Mouse (Mus musculus): ENCODE measurements at regions not wholly inside any gene's neighbourhood (a gene's known extent, or its start where the extent isn't known, plus 50 kb on each side); places are given as distances from the start of the nearest gene placed in this dataset.
A peak's percentile ranks its signal among the peaks of the same experiment; 100 is the strongest.

- DNase-seq (ENCODE audit: inconsistent age in 2 of 2, low spot score in 1 of 2) = no peak
Measured at GRCm38 (mm10) chr6:59556668-59557310, 130.7 kb upstream of the Gprin3 start.

GRCm38 (mm10) chr6:59537025-59537424 is 110.9 kb upstream of the Gprin3 start:
- no peak for DNase-seq (ENCODE audit: inconsistent age in 2 of 2, low spot score in 1 of 2)

DNA sequence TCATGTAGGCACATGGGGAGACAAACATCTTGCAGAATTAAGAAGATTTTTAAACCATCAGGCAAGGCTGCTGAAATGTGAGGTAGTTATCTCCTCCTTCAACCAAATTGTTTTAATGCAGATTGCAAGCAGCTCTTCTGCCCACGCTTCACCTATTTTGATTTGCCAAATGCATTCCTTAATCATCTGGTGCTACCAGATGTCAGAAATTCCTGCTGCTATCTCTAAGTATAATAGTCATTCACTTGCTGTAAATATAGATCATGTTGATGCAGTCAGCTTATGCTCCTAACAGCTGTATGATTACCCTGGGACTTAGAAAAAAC is 98.8 kb upstream of the Gprin3 start:
- DNase-seq (ENCODE audit: inconsistent age in 2 of 2, low spot score in 1 of 2) = no peak

DNA sequence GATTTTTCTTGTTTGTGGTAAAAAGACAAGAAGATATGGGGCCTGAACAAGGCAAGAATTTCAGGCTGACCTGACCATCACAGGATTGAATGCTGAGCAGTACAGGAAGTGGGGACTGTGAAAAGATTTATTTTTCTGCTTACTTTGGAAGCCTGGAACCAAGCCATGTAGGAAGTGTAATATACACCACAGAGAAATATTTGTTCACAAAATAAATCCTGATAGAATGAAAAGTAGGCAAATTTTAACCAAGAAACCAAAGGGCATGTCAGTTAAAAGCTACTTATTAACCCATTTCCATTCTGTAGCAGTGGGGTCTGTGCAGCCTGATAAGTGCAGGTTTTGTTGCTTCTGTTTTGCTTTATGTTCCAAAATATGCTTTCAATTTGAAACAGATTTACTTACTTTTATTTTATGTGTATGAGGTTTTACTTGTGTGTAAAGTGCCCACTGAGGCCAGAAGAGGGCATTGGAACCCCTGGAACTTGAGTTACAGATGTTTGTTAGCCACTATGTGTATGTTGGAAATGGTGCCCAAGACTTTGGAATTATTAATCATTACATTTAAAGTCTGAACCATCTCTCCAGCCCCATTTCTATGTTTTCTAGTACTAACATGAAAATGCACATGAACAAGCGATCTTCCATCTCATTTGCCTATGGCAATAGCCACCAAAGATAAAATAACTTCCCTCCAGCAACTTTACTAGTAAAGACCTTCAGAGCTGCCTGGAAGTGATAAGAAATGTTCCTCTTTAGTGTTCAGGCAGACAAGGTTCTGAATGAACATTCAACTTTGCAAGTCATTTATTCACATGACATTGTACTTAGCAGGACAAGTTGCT is 98.2 kb upstream of the Gprin3 start:
- no peak for DNase-seq (ENCODE audit: inconsistent age in 2 of 2, low spot score in 1 of 2)

- no peak for DNase-seq (ENCODE audit: inconsistent age in 2 of 2, low spot score in 1 of 2)
Measured at GRCm38 (mm10) chr6:59522960-59523359, 96.9 kb upstream of the Gprin3 start.

GRCm38 (mm10) chr6:59500818-59501217 is 74.7 kb upstream of the Gprin3 start:
- DNase-seq (ENCODE audit: inconsistent age in 2 of 2, low spot score in 1 of 2) = peak in 1 of 2 experiments; percentile 19

DNA sequence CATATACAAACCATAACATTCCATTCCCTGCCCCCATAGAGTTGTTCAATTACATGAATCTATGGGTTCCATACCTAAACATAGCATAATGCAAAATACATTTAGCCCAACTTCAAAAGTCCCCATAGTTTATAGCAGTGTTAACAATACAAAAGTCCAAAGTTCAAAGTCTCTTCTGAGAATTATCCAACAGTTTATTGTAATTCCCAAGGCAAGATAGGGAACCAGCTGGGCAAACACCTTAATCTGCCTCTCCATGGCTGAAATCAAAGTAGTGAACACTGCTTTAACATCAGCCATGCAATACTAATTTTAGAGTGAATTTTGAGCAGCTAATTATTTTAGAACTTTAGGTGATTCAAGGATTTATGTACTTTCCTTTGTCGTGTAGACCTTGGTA is 72.7 kb upstream of the Gprin3 start:
- DNase-seq (ENCODE audit: inconsistent age in 2 of 2, low spot score in 1 of 2) = no peak

DNA sequence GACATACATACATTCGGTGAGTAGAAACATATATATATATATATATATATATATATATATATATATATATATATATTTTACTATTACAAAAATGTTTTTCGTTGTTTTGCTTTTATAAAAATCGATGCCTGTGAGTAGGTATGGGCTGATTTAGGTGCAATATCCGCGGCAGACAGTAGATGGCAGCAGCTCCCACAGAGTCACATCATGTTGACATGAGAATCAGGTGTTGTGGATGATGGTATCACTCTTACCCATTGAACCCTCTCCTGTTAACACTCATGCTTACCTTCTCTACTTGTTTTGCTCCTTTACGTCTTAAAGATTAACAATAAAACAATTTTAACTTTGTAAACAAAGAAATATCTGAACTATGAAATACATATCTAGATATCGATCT is 72.0 kb upstream of the Gprin3 start:
- DNase-seq (ENCODE audit: inconsistent age in 2 of 2, low spot score in 1 of 2) = peak; percentile 27 to 81

GRCm38 (mm10) chr6:59489001-59489575 is 63.0 kb upstream of the Gprin3 start:
- no peak for DNase-seq (ENCODE audit: inconsistent age in 2 of 2, low spot score in 1 of 2)

GRCm38 (mm10) chr6:59488386-59488785 is 62.3 kb upstream of the Gprin3 start:
- DNase-seq (ENCODE audit: inconsistent age in 2 of 2, low spot score in 1 of 2) = no peak

DNA sequence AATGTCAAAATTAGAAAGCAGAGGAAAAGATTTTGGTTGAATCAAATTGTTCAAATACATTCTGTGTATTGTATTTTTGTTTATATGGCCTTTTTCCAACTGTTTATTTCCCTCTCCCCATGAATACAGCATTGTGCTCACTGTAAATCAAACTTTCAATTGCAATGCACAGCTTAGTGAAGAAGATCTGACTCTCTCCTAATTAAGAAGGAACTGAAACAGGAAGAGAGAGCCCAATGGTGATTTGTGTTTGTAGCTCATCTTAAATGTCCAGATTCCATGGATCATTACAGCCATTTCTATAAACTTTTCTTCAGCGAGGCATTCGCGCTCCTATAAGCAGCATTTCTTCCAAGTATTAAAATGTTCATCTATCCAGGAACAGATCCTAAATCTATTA is 57.9 kb upstream of the Gprin3 start:
- DNase-seq (ENCODE audit: inconsistent age in 2 of 2, low spot score in 1 of 2) = no peak

DNA sequence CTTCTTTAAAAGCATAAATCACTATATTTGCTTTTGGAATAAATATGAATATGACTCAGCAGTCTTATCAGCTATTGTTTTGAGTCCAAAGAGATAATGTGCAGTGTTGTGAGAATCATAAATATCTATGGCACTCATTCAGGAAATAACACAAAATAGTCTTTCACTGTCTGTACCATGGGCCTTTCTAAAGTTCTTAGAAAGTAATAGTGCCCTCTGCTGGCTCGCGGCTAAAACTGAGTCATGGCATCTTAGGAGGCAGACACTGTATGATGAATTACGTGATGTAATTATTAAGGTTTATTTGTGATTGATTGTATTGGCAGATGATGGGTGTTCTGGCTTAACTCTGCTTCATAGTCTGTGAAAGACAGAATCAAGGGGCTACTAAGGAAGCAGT is 57.5 kb upstream of the Gprin3 start:
- peak; percentile 17 to 72 for DNase-seq (ENCODE audit: inconsistent age in 2 of 2, low spot score in 1 of 2)
